Mouse (Mus musculus): ENCODE measurements around the gene Capns1.

The Capns1 gene

DNA sequence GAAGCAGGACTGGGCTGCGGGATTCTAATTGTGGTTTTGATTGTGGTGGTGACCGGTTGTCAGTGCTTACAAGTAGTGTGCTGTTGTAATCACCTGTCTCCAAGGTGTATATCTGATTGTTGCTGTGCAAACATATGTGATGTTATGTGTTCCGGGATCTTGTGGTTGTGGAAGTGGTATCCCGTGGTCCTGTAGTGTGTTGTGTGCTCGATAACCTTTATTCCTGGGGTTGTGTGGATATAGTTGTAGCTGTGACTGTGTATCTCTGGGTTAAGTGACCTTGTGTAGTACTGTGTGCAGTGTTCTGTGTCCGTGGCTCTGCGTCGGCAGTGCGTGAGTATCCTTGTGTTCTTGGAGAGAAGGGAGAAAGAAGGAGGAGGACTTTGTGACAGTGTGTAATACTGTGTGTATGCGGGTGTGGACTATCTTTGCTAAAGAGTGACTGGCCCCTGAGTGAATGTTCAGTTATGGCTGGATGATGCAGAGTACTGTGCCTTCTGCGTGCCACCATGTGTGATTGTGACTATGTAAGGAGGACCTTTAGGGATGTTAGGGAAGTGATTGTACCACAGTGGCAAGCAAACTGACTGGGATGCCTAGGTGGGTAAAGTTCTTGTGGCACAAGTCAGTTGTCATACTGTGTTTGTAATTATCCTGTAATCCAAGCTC is 28.2 kb downstream of the Capns1 start:
- in situ Hi-C loops (cut with MboI): no loop called here

- in situ Hi-C loops (cut with MboI): no loop called here
Measured at GRCm38 (mm10) chr7:30169583-30170282, 28.9 kb downstream of the Capns1 start, which contains the start of gene Zfp146. Gene Zfp146 (minus strand): TSS chr7:30169750.

GRCm38 (mm10) chr7:30168914-30169582 is 29.6 kb downstream of the Capns1 start:
- in situ Hi-C loops (cut with MboI): no loop called here

GRCm38 (mm10) chr7:30164745-30165144 is 33.9 kb downstream of the Capns1 start:
- in situ Hi-C loops (cut with MboI): no loop called here

- in situ Hi-C loops (cut with MboI): no loop called here
Measured at GRCm38 (mm10) chr7:30163113-30163512, 35.5 kb downstream of the Capns1 start.

GRCm38 (mm10) chr7:30155507-30155906 is 43.1 kb downstream of the Capns1 start:
- in situ Hi-C loops (cut with MboI): no loop called here

GRCm38 (mm10) chr7:30154040-30154439 is 44.6 kb downstream of the Capns1 start:
- in situ Hi-C loops (cut with MboI): no loop called here

DNA sequence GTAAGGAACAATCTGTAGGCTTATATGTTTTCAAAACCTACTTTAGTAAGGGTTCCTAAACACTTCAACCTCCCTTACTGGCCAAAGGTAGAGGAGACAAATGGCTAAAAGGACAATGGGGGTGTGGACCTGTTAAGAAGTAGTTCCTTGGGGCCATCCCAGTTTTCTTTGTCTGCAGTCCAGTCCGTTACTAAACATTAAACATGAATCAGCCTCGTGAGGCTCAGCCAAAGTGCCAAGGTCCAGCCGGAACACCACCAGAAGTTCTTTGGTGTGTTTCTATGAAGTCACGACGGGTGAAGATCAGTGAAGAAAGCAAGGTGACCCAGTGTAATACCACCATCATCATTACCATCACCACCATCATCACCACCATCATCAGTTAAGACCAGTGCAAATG is 51.6 kb downstream of the Capns1 start:
- in situ Hi-C loops (cut with MboI): no loop called here

DNA sequence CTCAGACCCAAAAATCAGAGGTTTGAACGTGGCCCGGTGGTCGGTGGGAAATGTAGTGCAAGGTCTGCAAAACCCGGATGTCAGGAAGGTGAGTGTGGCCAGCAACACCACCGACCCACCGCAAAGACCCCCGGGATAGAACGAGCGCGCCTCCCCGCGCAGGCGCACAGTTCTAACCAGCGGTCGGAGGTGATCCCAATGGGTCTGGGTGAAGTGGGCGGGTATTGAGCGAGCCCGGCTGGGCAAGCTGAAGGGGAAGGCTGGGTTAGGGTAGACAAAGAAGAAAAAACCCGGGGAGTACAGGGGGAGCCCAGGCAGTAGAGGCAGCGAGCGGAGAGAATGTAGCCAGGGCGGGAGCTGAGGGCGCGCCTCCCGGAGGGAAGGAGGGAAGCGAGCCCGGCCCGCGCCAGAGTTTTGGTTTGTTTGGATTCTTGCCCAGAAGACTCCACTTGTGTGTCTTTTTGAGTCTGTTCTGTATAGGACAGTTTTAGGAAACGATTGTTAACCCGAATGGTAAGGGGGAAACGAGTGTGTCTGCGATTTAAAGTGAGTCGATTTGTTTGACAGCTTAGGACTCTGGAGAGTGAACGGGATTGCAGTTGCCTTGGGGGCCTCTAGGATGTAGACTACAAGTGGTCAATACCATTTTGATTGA is 54.9 kb downstream of the Capns1 start:
- in situ Hi-C loops (cut with MboI): no loop called here

- in situ Hi-C loops (cut with MboI): no loop called here
Measured at GRCm38 (mm10) chr7:30143170-30143554, 55.4 kb downstream of the Capns1 start.
